Mouse (Mus musculus) ES-E14 (cell line): ENCODE data around the gene Rnf222. TPM values are rescaled to one million over a fixed set of nuclear protein-coding genes. Genes with fewer than 3 reads are reported as not detected.

ENCODE experiments used
- DNase-seq: peaks from one replicate; pipeline ENCODE4 v3.0.0-alpha.2; 2013; ENCODE audit warnings: low read depth, low spot score
- H3K27ac ChIP-seq: 2 replicates; pipeline ENCODE4 v1.5.1; 2012; ENCODE audit warnings: low read depth, mild to moderate bottlenecking, low read length, moderate library complexity, mixed read lengths; ENCODE audit not compliant: poor library complexity, insufficient read depth, severe bottlenecking
- H3K36me3 ChIP-seq: 2 replicates; pipeline ENCODE4 v1.6.1; 2012; ENCODE audit warnings: mild to moderate bottlenecking, low read length, moderate library complexity, mixed read lengths; ENCODE audit not compliant: control insufficient read depth, poor library complexity, insufficient read depth, severe bottlenecking
- H3K4me1 ChIP-seq, 2 experiments: fragments of 150-350 bp in 1 of 2; sonication (generic) in 1 of 2; 2 replicates each; pipeline ENCODE4 v1.6.1; 2012; ENCODE audit warnings: low read length in 2 of 2, mild to moderate bottlenecking in 1 of 2, mixed read lengths in 1 of 2; ENCODE audit not compliant: control insufficient read depth in 2 of 2, insufficient read depth in 2 of 2, poor library complexity in 1 of 2
- H3K4me3 ChIP-seq, 2 experiments: fragments of 150-350 bp in 1 of 2; sonication (generic) in 1 of 2; 2 replicates each; pipeline ENCODE4 v1.5.1; 2012; ENCODE audit warnings: low read length in 2 of 2, low read depth in 1 of 2, mild to moderate bottlenecking in 1 of 2, mixed read lengths in 1 of 2; ENCODE audit not compliant: insufficient read depth in 1 of 2, poor library complexity in 1 of 2, severe bottlenecking in 1 of 2
- H3K9ac ChIP-seq: 2 replicates; pipeline ENCODE4 v1.6.1; 2012; ENCODE audit warnings: low read depth, mild to moderate bottlenecking, low read length, mixed read lengths; ENCODE audit not compliant: poor library complexity, insufficient read depth, severe bottlenecking
- H3K9me3 ChIP-seq: fragments of 150-350 bp; sonication (generic); 2 replicates; pipeline ENCODE4 v1.6.1; 2012; ENCODE audit warnings: low read depth, mild to moderate bottlenecking, low read length; ENCODE audit not compliant: control insufficient read depth, insufficient read depth
- CHD2 ChIP-seq: IDR thresholded peaks from 2 replicates; pipeline ENCODE4 v1.6.1; 2014; ENCODE audit warnings: mild to moderate bottlenecking, low read depth, low read length, inconsistent platforms
- HCFC1 ChIP-seq: IDR thresholded peaks from 2 replicates; pipeline ENCODE4 v1.6.1; 2012; ENCODE audit warnings: low read length, inconsistent platforms, borderline replicate concordance; ENCODE audit not compliant: insufficient read depth
- MAFK ChIP-seq: IDR thresholded peaks from 2 replicates; pipeline ENCODE4 v1.6.1; 2014; ENCODE audit warnings: mild to moderate bottlenecking, low read depth, low read length, inconsistent platforms; ENCODE audit not compliant: insufficient read depth
- ZC3H11A ChIP-seq: IDR thresholded peaks from 2 replicates; pipeline ENCODE4 v1.6.1; 2012; ENCODE audit warnings: low read depth, mild to moderate bottlenecking, inconsistent platforms, low read length, borderline replicate concordance
- ZNF384 ChIP-seq: IDR thresholded peaks from 2 replicates; pipeline ENCODE4 v1.6.1; 2012; ENCODE audit warnings: low read depth, low read length, inconsistent platforms
- in situ Hi-C, 2 experiments: fragments of 600-800 bp; cut with MboI; formaldehyde crosslinking; loops; one replicate each; pipeline ENCODE4 v1.15.1; 2025; ENCODE audit warnings: low sequenced_read_pairs in 2 of 2, inconsistent platforms in 1 of 2; ENCODE audit not compliant: unreplicated experiment in 2 of 2
- total RNA-seq: library from RNA; depleted of rRNA; stranded (reverse); fragments of 300-350 nt; gene quantifications from 2 replicates; pipeline ENCODE4 v1.2.3, GENCODE M21; 2012

The Rnf222 gene
- total RNA-seq, 1 experiment, result 0.09 TPM

DNA sequence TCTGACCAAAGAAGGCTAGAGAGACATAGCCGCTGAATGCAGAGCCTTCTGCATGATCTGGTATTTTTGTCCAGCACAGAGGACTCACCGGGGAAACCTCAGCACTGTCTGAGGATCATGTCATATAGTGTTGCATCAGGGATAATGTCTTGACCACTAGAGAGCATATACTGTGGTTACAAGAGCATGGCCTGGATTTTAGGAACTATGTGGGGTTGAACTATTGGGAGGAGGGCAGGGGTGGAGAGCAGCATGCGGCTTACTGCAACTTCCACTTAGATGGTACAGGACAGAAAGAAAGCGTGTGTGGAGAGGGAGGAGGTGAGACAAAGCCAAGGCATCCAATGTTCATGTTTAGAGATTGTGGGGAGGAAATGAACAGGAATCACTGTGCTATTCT lies 26.2 kb downstream of the Rnf222 start:
- H3K27ac ChIP-seq, result no peak overlapping the region
- no peaks in the 10 kb centered on the region for H3K9me3 ChIP-seq
- no peak overlapping the region for H3K9ac ChIP-seq
- no peak for DNase-seq
- H3K36me3 ChIP-seq, result no peaks in the 10 kb centered on the region
- H3K4me1 ChIP-seq, result no peaks in the 10 kb centered on the region
- H3K4me3 ChIP-seq, result no peak overlapping the region
- in situ Hi-C loops, result no loop called here
- TF ChIP-seq HCFC1, result no peak
- no peak for TF ChIP-seq MAFK
- no peak for TF ChIP-seq CHD2
- no peak for TF ChIP-seq ZC3H11A
- no peak for TF ChIP-seq ZNF384

DNA sequence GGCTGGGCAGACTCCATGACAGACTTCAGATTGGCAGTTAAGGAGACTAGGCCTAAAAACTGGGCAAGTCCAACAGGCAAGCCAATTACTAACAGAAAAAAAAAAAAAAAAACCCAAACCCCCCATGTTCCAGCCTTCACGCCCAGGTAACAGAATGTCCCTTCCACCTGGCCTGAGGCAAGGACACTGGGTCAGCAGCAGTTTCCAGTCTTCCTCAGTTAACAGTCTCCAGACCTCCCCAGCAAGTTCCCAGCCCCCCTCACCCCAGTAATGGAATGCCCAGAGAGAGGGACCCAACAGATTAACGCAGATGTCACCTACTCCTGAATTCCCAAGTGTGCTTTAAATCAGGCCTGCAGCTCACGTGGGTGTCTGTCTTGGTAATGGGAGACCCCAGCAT lies 34.8 kb downstream of the Rnf222 start:
- H3K9me3 ChIP-seq, result no peaks in the 10 kb centered on the region
- no peak overlapping the region for H3K4me3 ChIP-seq
- TF ChIP-seq MAFK (no peak), CHD2 (no peak), ZNF384 (no peak), ZC3H11A (no peak), HCFC1 (no peak)
- in situ Hi-C loops, result no loop called here
- no peak overlapping the region for H3K9ac ChIP-seq
- DNase-seq, result no peak
- no peak overlapping the region for H3K27ac ChIP-seq
- H3K4me1 ChIP-seq, result peaks cover 0 to 3% of the 10 kb centered on the region in 2 experiments; a peak in 1 of 4 replicates
- H3K36me3 ChIP-seq, result no peaks in the 10 kb centered on the region

DNA sequence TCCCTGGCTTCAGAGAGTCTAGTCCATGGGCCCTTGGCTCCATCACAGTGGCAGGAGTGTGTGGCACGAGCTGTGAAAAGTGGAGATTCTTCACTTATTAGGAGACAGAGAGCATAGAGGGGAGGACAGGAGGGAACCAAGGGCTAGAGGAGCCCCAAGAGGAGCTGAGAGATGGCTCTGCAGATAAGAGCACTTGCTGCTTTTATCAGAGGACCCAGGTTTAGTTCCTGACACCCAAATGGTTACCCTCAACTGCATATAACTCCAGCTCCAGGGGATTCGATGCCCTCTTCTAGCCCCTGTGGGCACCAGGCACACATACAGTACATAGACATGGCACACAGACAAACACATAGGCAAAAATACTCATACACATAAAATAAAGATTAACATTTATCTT lies 36.4 kb downstream of the Rnf222 start:
- Histone ChIP-seq H3K27ac (no peak overlapping the region), H3K9me3 (no peaks in the 10 kb centered on the region), H3K4me3 (no peak overlapping the region), H3K36me3 (no peaks in the 10 kb centered on the region), H3K9ac (no peak overlapping the region), H3K4me1 (peaks cover 0 to 3% of the 10 kb centered on the region in 2 experiments; a peak in 1 of 4 replicates)
- TF ChIP-seq ZNF384 (no peak), MAFK (no peak), CHD2 (no peak), ZC3H11A (no peak), HCFC1 (no peak)
- in situ Hi-C loops, result no loop called here
- DNase-seq, result no peak

DNA sequence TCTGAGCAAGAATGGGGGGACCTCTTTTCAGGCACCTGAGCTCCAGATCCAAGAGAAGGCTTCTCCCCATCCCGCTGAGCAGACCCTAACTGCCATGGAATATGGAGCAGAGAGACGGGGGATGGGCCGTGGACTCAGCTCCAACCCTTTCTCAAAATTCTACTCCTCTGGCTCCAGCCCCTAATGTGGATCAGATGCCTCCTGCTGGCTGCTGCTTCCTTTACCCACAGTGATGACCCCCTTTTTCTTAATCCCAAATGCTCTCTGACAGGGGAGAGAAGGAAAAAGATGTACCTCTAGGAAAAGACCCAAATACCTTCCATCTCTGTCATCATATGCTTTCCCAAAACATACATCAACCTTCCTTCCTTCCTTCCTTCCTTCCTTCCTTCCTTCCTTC lies 38.6 kb downstream of the Rnf222 start, which contains the start of gene Odf4:
Gene Odf4, minus strand, starts transcription at position 101 of the 400 bp plus-strand sequence.
- H3K4me1 ChIP-seq, result peaks cover 0 to 3% of the 10 kb centered on the region in 2 experiments; a peak in 1 of 4 replicates
- no peak for DNase-seq
- no peaks in the 10 kb centered on the region for H3K9me3 ChIP-seq
- H3K36me3 ChIP-seq, result no peaks in the 10 kb centered on the region
- in situ Hi-C loops, result no loop called here
- H3K4me3 ChIP-seq, result no peak within 1 kb of the TSS
- H3K27ac ChIP-seq, result no peak within 1 kb of the TSS
- TF ChIP-seq HCFC1 (no peak), CHD2 (no peak), ZNF384 (no peak), ZC3H11A (no peak), MAFK (no peak)
- no peak within 1 kb of the TSS for H3K9ac ChIP-seq

DNA sequence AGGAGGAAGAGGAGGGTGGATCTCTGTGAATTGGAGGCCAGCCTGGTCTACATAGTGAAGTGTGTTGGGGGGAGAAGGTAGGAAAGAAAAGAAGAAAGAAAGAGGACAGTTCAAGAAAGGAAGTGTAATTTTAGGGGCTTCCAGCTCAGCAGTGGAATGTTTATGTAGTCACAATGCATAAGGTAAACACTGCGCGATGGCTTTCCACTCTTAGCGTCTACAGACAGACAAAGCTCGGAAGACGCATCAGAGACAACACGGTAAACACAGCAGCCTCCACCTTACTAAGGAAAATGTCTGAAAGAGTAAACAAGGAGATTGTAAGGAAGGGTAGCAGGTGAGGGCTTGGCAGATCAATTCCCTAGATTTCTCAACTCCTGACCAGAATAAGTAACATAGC lies 41.6 kb downstream of the Rnf222 start:
- H3K27ac ChIP-seq, result no peak overlapping the region
- H3K4me3 ChIP-seq, result no peak overlapping the region
- DNase-seq, result no peak
- no peaks in the 10 kb centered on the region for H3K9me3 ChIP-seq
- H3K4me1 ChIP-seq, result peaks cover 0 to 3% of the 10 kb centered on the region in 2 experiments; a peak in 1 of 4 replicates
- TF ChIP-seq ZNF384 (no peak), MAFK (no peak), ZC3H11A (no peak), HCFC1 (no peak), CHD2 (no peak)
- in situ Hi-C loops, result no loop called here
- H3K36me3 ChIP-seq, result no peaks in the 10 kb centered on the region
- no peak overlapping the region for H3K9ac ChIP-seq
